Mouse (Mus musculus): ENCODE measurements at regions not wholly inside any gene's neighbourhood (a gene's known extent, or its start where the extent isn't known, plus 50 kb on each side); places are given as distances from the start of the nearest gene placed in this dataset.

DNA sequence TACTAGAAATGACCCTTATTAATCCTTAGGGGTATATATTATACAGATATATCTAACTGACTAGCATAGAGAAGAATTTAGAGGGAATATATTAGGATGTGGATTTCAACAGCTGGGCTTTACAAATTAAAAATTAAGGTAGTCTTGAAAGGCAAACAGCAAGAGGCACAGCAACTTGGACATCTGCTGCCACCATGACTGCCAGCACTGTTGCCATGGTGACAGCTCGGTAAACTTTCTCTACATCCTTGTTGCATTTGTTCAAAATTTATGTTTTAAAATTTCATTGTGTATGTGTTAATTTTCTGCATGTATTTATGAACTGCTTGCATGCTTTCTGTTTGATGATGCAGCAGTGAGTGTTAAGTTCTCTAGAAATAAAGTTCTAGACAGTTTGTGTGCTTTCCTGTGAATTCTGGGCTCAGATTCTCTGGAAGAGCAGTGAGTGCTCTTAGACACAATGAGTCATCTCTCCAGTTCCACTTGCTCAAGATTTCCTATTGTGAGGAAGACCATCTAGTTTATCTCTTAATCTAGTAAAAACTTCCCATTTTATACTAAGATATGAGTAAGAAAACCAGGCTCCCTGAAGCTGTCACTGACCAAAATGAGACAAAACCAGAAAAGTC lies 99.4 kb upstream of the Pclo start:
- H3K4me3 ChIP-seq (ENCODE audit: low read length) = no peak overlapping the region
- WGBS = 86% methylated on average over 1 of the region's 1 CpGs
- H3K4me2 ChIP-seq (replicated peaks; ENCODE audit: low read depth, low read length) = no peak overlapping the region
- H3K9ac ChIP-seq (ENCODE audit: low read depth, low read length) = no peak overlapping the region
- ATAC-seq (ENCODE audit: low FRiP score, low TSS enrichment) = no peak
- no peaks in the 10 kb centered on the region for H3K9me3 ChIP-seq (ENCODE audit: control insufficient read depth, low read length)
- H3K4me1 ChIP-seq (ENCODE audit: control insufficient read depth, insufficient read depth, low read length) = no peaks in the 10 kb centered on the region
- H3K27ac ChIP-seq (ENCODE audit: low read depth, low read length) = no peak overlapping the region
- no peaks in the 10 kb centered on the region for H3K27me3 ChIP-seq (ENCODE audit: control insufficient read depth, insufficient read depth, low read length)
- no peaks in the 10 kb centered on the region for H3K36me3 ChIP-seq (ENCODE audit: control insufficient read depth, insufficient read depth, low read length)

DNA sequence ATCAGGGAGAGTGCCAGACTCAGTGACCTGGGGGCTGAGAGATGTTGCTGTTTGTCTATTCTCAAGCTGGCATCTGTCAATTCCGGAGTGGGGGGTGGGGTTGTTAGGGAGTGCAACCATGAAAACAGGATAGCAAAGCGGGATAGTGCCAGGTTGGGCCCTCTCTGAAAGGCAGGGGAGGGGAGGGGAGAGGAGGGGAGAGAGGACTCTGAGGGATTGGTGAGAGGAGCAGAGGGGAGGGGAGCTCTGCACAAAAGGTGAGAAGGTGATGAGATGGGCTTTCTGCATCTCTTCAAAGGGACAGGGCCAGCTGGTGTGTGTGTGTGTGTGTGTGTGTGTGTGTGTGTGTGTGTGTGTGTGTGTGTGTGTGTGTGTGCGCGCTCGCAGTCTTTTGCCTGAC lies 61.6 kb upstream of the Pclo start:
- H3K9ac ChIP-seq (ENCODE audit: low read depth, low read length) = no peak overlapping the region
- 45% methylated on average over 5 of the region's 5 CpGs for WGBS
- peak; percentile 57; the same call in 1 of the 2 replicates for ATAC-seq (ENCODE audit: low FRiP score, low TSS enrichment)
- H3K9me3 ChIP-seq (ENCODE audit: control insufficient read depth, low read length) = no peaks in the 10 kb centered on the region
- H3K27me3 ChIP-seq (ENCODE audit: control insufficient read depth, insufficient read depth, low read length) = no peaks in the 10 kb centered on the region
- no peak overlapping the region for H3K27ac ChIP-seq (ENCODE audit: low read depth, low read length)
- no peak overlapping the region for H3K4me2 ChIP-seq (replicated peaks; ENCODE audit: low read depth, low read length)
- no peaks in the 10 kb centered on the region for H3K4me1 ChIP-seq (ENCODE audit: control insufficient read depth, insufficient read depth, low read length)
- H3K36me3 ChIP-seq (ENCODE audit: control insufficient read depth, insufficient read depth, low read length) = no peaks in the 10 kb centered on the region
- no peak overlapping the region for H3K4me3 ChIP-seq (ENCODE audit: low read length)

All from kidney, embryonic 14.5 days (tissue).